8 mouse cellular contexts compared by ENCODE assay signal in genomic region chr5:138084507-138084906, GRCm38 (mm10). TPM values are rescaled to one million over a fixed set of nuclear protein-coding genes. Genes with fewer than 3 reads are reported as not detected.
DNase-seq lines count a peak whose midpoint lies in the region; ATAC-seq and TF ChIP-seq lines count a peak whose summit lies in the region.

No protein-coding gene starts in this region.

- no peak for DNase-seq in kidney, postnatal 14 days
- no peak for DNase-seq in embryonic facial prominence, embryonic 11.5 days (ENCODE audit: low spot score)
- peak; percentile 5 for DNase-seq in hindbrain, postnatal 0 days (ENCODE audit: low spot score)
- DNase-seq in thymus, postnatal 14 days: no peak
- no peak for DNase-seq in thymus, postnatal 25 days

- no peaks in the 10 kb centered on the region for H3K9me3 ChIP-seq in kidney, embryonic 15.5 days (replicated peaks)
- H3K9me3 ChIP-seq in embryonic facial prominence, embryonic 11.5 days (replicated peaks; ENCODE audit: control insufficient read depth, low read length): no peaks in the 10 kb centered on the region
- no peaks in the 10 kb centered on the region for H3K9me3 ChIP-seq in hindbrain, postnatal 0 days (ENCODE audit: low read length)
- H3K9me3 ChIP-seq in midbrain, embryonic 15.5 days: no peaks in the 10 kb centered on the region

- no peak overlapping the region for H3K27ac ChIP-seq in kidney, embryonic 15.5 days
- H3K27ac ChIP-seq in embryonic facial prominence, embryonic 11.5 days (replicated peaks; ENCODE audit: low read depth, low read length): no peak overlapping the region
- no peak overlapping the region for H3K27ac ChIP-seq in hindbrain, postnatal 0 days
- H3K27ac ChIP-seq in midbrain, embryonic 15.5 days: no peak overlapping the region

- peak overlapping the region; percentile 98 for H3K4me3 ChIP-seq in kidney, embryonic 15.5 days (replicated peaks)
- H3K4me3 ChIP-seq in embryonic facial prominence, embryonic 11.5 days (ENCODE audit: low read depth, low read length): peak overlapping the region; percentile 94; the same call in 1 of the 2 replicates
- H3K4me3 ChIP-seq in hindbrain, postnatal 0 days (ENCODE audit: low read length): peak overlapping the region; percentile 99
- H3K4me3 ChIP-seq in midbrain, embryonic 15.5 days: peak overlapping the region; percentile 98

- H3K4me2 ChIP-seq in kidney, embryonic 15.5 days: peak overlapping the region; percentile 73
- H3K4me2 ChIP-seq in embryonic facial prominence, embryonic 11.5 days (ENCODE audit: low read depth, low read length): peak overlapping the region; percentile 13
- H3K4me2 ChIP-seq in hindbrain, postnatal 0 days (ENCODE audit: low read depth, low read length): peak overlapping the region; percentile 69
- peak overlapping the region; percentile 77 for H3K4me2 ChIP-seq in midbrain, embryonic 15.5 days

- 54% methylated on average over 2 of the region's 2 CpGs for WGBS in kidney, embryonic 15.5 days
- 75% methylated on average over 2 of the region's 2 CpGs for WGBS in embryonic facial prominence, embryonic 11.5 days
- WGBS in hindbrain, postnatal 0 days: 71% methylated on average over 2 of the region's 2 CpGs
- 65% methylated on average over 2 of the region's 2 CpGs for WGBS in midbrain, embryonic 15.5 days

- no peaks in the 10 kb centered on the region for H3K27me3 ChIP-seq in kidney, embryonic 15.5 days
- no peaks in the 10 kb centered on the region for H3K27me3 ChIP-seq in embryonic facial prominence, embryonic 11.5 days (ENCODE audit: control insufficient read depth, insufficient read depth, low read length)
- H3K27me3 ChIP-seq in hindbrain, postnatal 0 days (ENCODE audit: insufficient read depth, low read length): no peaks in the 10 kb centered on the region
- no peaks in the 10 kb centered on the region for H3K27me3 ChIP-seq in midbrain, embryonic 15.5 days (replicated peaks)

- H3K9ac ChIP-seq in kidney, embryonic 15.5 days: no peak overlapping the region
- H3K9ac ChIP-seq in embryonic facial prominence, embryonic 11.5 days (replicated peaks; ENCODE audit: low read length): peak overlapping the region; percentile 99; the same call in 1 of the 2 replicates
- peak overlapping the region; percentile 98 for H3K9ac ChIP-seq in hindbrain, postnatal 0 days (replicated peaks; ENCODE audit: low read length)
- H3K9ac ChIP-seq in midbrain, embryonic 15.5 days: peak overlapping the region; percentile 13; the same call in 1 of the 2 replicates

- no peak for TF ChIP-seq CTCF in hindbrain, postnatal 0 days (IDR thresholded peaks at IDR 0.05; ENCODE audit: low read depth)

- ATAC-seq in kidney, embryonic 15.5 days (replicated peaks; ENCODE audit: low FRiP score): no peak
- no peak for ATAC-seq in embryonic facial prominence, embryonic 11.5 days (replicated peaks; ENCODE audit: insufficient number of reproducible peaks, low FRiP score, low TSS enrichment, low read depth)
- ATAC-seq in hindbrain, postnatal 0 days: peak; percentile 19; the same call in 1 of the 2 replicates
- peak; percentile 59 for ATAC-seq in midbrain, embryonic 15.5 days (replicated peaks)
- no peak for ATAC-seq in inflammation-experienced regulatory T-cells, adult 6 months

- H3K4me1 ChIP-seq in kidney, embryonic 15.5 days: peaks cover 35% of the 10 kb centered on the region
- H3K4me1 ChIP-seq in embryonic facial prominence, embryonic 11.5 days (ENCODE audit: control insufficient read depth, insufficient read depth, low read length): no peaks in the 10 kb centered on the region
- H3K4me1 ChIP-seq in hindbrain, postnatal 0 days (ENCODE audit: insufficient read depth, low read length): no peaks in the 10 kb centered on the region
- H3K4me1 ChIP-seq in midbrain, embryonic 15.5 days: peaks cover 37% of the 10 kb centered on the region

- H3K36me3 ChIP-seq in kidney, embryonic 15.5 days: peaks cover 15% of the 10 kb centered on the region
- no peaks in the 10 kb centered on the region for H3K36me3 ChIP-seq in embryonic facial prominence, embryonic 11.5 days (replicated peaks; ENCODE audit: control insufficient read depth, insufficient read depth, low read depth, low read length)
- no peaks in the 10 kb centered on the region for H3K36me3 ChIP-seq in hindbrain, postnatal 0 days (ENCODE audit: insufficient read depth, low read length)
- H3K36me3 ChIP-seq in midbrain, embryonic 15.5 days (replicated peaks): 0 out of 2 replicates have a peak, but pooled peaks cover 12% of the 10 kb centered on the region

RNA-seq across cellular contexts. Expression of gene Zkscan1, which starts 0.4 kb away (rescaled TPM):
- polyA plus RNA-seq in kidney, embryonic 15.5 days (2015; fragmentation: Nextera tagmentation; extraction: Ambion mirVana): 22.9 and 23.5 TPM in 2 replicates
- polyA plus RNA-seq in embryonic facial prominence, embryonic 11.5 days (2014; fragmentation: Nextera tagmentation; extraction: Ambion mirVana): 37.6 and 40.1 TPM in 2 replicates
- 36.8 and 37.8 TPM in 2 replicates for total RNA-seq in hindbrain, postnatal 0 days (2014; rRNA removed)
- 11.7 and 12.0 TPM in 2 replicates for polyA plus RNA-seq in hindbrain, postnatal 0 days (2015; fragmentation: Nextera tagmentation; extraction: Ambion mirVana)
- polyA plus RNA-seq in midbrain, embryonic 15.5 days (2015; fragmentation: Nextera tagmentation; extraction: Ambion mirVana): 24.5 and 25.8 TPM in 2 replicates
- 10 to 100 TPM in 2 of 3 experiments, 1 to 10 TPM in 1; 9.7 to 11.1 (median 11.0) TPM for polyA plus RNA-seq in inflammation-experienced regulatory T-cells, adult 6 months (2017; shearing (Covaris generic))

RNA-seq across cellular contexts. Expression of gene Smok3c, which starts 31.5 kb away (rescaled TPM):
- polyA plus RNA-seq in kidney, embryonic 15.5 days (2015; fragmentation: Nextera tagmentation; extraction: Ambion mirVana): not detected in 2 replicates
- not detected in 2 replicates for polyA plus RNA-seq in embryonic facial prominence, embryonic 11.5 days (2014; fragmentation: Nextera tagmentation; extraction: Ambion mirVana)
- not detected in 2 replicates for total RNA-seq in hindbrain, postnatal 0 days (2014; rRNA removed)
- not detected in 2 replicates for polyA plus RNA-seq in hindbrain, postnatal 0 days (2015; fragmentation: Nextera tagmentation; extraction: Ambion mirVana)
- not detected in 2 replicates for polyA plus RNA-seq in midbrain, embryonic 15.5 days (2015; fragmentation: Nextera tagmentation; extraction: Ambion mirVana)
- not detected for polyA plus RNA-seq in inflammation-experienced regulatory T-cells, adult 6 months (2017; shearing (Covaris generic))

RNA-seq across cellular contexts. Expression of gene Zscan21, which starts 32.2 kb away (rescaled TPM):
- polyA plus RNA-seq in kidney, embryonic 15.5 days (2015; fragmentation: Nextera tagmentation; extraction: Ambion mirVana): 61.4 and 64.6 TPM in 2 replicates
- polyA plus RNA-seq in embryonic facial prominence, embryonic 11.5 days (2014; fragmentation: Nextera tagmentation; extraction: Ambion mirVana): 97.3 and 110 TPM in 2 replicates
- total RNA-seq in hindbrain, postnatal 0 days (2014; rRNA removed): 14.7 and 15.4 TPM in 2 replicates
- polyA plus RNA-seq in hindbrain, postnatal 0 days (2015; fragmentation: Nextera tagmentation; extraction: Ambion mirVana): 50.3 and 52.1 TPM in 2 replicates
- 104 and 111 TPM in 2 replicates for polyA plus RNA-seq in midbrain, embryonic 15.5 days (2015; fragmentation: Nextera tagmentation; extraction: Ambion mirVana)
- polyA plus RNA-seq in inflammation-experienced regulatory T-cells, adult 6 months (2017; shearing (Covaris generic)): 10 to 100 TPM; 18.6 to 21.0 (median 19.1) TPM

Comparison
In these comparisons a context has a peak if more than half of its experiments do, and no peak if none do; other contexts are left out.
1. ATAC-seq: peak in hindbrain, postnatal 0 days (single experiment) and midbrain, embryonic 15.5 days (single experiment); none in kidney, embryonic 15.5 days (single experiment), embryonic facial prominence, embryonic 11.5 days (single experiment) and inflammation-experienced regulatory T-cells, adult 6 months (single experiment).
2. H3K4me2 ChIP-seq: peak in every context shown above with its lines; median percentile 77 in midbrain, embryonic 15.5 days; 73 in kidney, embryonic 15.5 days; 69 in hindbrain, postnatal 0 days; 13 in embryonic facial prominence, embryonic 11.5 days.
3. Peak in every context shown above with its lines, with median percentiles within 50 percentile points of each other: H3K4me3 ChIP-seq.